Mouse (Mus musculus): Measurements from ENCODE around the gene Frmd4b.

- TF ChIP-seq CTCF (IDR thresholded peaks at IDR 0.05; ENCODE audit: borderline replicate concordance, insufficient read depth, low read depth, low read length) (no peak), POLR2A (IDR thresholded peaks at IDR 0.05; ENCODE audit: borderline replicate concordance, insufficient read depth, low read length) (no peak)
Observed at GRCm38 (mm10) chr6:97300659-97301058, 316.7 kb downstream of the Frmd4b start.

All from cerebellum, adult 2 months (tissue).